Mouse (Mus musculus) c-Kit-positive CD71-negative TER-119-negative erythroid progenitor cells, embryonic 14.5 days (primary cell): ENCODE results near the gene Syn3.

Experiments used
- DNase-seq: peaks from one replicate; pipeline ENCODE4 v3.0.0-alpha.2; 2013; ENCODE audit warnings: low read depth

Syn3 gene

DNA sequence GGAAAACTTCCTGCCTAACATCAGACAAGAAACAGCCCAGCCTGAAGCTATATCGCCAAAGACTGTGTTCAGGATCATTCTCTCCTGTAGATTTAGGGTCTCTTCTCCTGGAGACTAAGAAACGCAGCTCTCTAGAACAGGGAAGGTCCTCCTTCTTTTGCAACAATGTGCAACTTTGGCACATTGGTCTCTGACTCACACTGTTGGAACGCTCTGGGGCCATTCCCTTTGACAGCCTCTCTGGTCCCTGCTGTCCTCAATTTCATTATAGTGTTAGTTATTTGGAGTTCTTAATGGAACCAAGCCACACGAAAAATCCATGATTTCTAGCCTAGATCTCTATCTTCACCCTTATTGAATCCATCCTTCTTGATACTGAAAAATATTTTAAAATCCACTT lies 191.5 kb downstream of the Syn3 start:
- DNase-seq = no peak

DNA sequence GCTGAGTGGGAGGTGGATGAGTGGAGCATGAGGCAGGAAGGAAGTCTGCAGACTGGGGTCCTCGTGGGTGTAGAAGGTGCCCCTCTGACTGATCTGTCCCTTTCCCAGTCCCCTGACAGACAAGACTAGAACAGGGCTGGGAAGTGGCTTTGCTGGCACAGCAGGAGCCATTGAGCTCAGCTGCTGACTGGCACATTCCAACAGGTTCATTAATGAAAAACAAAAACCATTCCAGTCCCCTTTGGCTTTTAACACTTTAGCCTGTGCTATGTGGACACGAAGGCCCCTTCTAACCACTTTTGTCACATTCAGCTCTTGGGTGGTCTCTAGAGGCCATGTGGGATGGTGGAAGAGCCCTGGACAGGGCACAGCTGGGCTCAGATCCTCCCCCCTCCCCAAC lies 194.1 kb downstream of the Syn3 start:
- no peak for DNase-seq

DNA sequence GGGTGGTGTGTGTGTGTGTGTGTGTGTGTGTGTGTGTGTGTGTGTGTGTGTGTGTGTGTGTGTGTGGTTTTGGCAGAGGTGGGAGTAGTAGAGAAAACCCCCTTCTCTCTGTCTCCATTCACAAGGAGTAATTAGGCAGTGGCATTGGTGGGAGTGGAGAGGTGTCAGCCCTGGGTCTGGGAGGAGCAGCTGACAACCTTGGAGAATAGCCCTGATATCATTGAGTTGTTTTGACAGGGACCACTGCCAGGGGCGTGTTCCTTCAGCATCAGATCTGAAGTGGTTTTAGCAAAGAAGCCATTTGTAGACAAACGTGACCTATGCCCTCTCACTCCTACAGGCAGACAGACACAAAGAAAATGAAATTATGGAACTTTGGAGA lies 195.2 kb downstream of the Syn3 start:
- DNase-seq = no peak

DNA sequence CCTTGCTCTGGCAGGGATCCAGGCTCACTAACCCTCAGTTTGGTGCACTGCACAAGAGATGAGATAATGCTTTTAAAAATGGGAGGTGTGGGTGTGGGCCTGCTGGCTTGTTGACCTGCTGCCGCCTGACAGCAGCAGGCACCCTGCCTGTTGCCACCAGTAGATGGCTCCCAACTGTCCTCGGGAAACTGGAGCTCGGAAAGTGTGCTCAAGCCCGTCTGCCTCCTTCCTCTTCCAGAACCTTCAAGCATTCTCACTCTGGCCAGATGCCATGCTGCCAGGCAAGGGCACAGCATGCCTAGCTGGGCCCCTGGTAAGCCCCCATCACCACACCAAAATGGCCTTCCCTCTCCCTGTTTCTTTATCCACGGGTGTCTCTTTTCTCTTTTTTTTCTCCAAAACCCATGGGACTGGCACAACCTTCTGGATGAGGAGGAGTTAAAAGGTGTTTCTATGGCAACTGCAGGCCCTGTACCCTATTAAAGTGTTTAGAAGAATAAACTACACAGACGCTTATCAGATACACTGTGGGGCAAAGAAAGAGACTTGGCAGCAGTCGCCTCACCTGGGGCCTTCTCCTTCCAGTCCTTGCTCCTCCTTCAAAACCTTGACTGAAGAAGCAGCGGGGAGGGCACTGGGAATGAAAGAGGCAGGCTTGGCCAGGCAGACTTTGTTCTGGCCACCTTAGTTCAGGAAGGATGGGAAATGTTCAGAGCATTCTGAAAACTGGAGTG lies 195.8 kb downstream of the Syn3 start:
- peak; percentile 42 for DNase-seq

DNA sequence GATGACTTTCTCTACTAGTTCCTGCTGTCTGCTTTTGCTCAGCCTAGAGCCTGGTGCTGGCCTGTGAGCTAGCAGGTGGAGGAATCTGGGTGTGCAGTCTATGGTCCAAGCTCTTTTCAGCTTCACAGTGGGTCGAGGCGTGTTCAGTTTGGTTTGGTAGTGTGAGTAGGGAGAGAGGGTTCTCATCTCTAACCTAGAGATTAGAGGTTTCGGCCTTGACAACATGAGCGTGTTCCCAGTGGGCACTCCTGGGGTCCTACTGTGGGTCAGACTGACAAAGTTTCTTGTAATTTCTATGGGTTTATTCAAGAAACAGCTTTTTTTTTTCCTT lies 196.4 kb downstream of the Syn3 start:
- no peak for DNase-seq

DNA sequence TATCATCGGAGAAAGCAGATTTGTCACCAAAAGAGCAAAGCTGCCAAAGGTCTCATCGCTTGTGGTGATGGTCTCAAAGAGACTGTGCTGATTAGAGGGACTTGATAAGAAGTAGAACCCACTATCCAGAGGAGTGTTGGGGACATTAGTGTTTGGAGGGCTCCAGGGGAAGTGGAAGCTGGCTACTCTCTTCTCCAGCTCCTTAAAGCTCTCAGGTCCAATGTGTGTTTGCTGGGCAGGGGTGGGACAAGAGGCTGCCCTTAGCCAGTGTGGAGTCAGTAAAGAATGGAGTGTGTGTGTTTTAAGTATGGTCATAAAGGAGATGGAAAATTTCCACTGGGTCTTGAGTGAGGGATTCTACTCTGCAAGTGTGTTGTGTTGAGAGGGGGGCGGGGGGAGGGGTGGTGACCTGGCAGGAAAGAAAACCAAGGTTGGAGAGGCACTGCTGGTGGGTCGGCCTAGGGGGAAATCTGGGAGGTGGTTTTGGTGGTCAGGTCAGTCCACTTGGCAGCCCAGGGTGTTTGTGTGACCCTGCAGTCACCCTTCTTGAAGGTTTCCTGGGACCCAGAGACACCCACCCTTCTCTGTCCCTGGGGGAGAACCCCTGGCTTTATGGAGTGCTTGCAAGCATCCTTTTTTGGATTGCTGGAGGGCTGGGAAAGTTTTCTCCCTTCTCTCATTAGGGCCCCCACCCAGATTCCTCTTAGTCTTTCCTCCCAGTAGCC lies 196.9 kb downstream of the Syn3 start:
- DNase-seq = no peak

DNA sequence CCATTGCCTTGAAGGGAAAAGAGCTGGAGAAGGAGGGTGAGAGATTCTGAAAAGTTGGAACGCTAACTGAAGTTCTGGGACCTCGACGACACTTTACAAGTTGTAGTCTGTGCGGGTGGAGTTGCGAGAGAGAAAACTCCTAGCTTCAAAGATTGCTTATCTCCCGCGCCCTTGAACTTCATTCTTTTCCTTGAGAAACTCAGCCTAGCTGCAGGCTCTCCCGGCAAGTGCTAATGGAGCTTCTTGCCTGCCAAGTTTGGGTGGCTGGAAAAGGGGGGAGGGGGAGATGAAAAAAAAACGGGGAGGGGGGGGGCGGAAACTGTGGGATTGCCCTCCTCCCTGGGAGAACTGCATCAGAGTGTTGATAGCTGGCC lies 197.6 kb downstream of the Syn3 start:
- DNase-seq = no peak

DNA sequence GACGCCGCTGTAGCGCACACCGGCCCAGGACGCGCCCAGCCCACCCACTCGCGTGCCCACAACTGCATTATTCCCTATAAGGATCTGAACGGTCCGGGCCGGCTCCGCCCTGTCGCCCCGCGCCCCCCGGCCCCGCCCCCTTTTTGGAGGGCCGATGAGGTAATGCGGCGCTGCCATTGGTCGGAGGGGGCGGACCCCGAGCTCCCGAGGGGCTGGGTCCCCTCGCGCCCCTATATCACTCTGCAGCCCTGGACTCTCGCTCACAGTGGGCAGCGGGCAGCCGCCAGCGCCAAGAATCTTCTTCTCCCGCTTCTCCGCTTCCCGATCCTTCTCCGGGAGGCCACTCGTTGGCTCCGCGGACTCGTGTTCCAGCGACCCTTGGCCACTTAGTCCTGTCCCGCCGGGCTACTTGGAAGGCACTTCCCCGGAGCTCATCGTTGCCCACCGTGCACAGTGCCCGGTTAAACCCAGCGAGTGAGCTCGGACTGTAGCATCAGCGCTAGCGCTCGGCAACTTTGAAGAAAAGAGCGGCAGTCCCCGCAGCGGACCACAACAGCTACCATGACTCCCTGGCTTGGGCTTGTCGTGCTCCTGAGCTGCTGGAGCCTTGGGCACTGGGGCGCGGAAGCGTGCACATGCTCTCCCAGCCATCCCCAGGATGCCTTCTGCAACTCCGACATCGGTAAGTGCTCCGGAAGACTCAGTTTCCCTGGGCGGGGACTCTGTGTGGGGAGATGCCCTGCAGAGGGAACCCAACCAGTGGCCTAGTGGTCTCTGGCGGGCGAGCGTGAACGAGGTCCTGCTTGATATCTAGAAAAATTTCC lies 198.2 kb downstream of the Syn3 start, which contains the start of gene Timp3:
Gene Timp3 (plus strand): TSS at position 80 of the 824 bp plus-strand sequence.
- no peak for DNase-seq

DNA sequence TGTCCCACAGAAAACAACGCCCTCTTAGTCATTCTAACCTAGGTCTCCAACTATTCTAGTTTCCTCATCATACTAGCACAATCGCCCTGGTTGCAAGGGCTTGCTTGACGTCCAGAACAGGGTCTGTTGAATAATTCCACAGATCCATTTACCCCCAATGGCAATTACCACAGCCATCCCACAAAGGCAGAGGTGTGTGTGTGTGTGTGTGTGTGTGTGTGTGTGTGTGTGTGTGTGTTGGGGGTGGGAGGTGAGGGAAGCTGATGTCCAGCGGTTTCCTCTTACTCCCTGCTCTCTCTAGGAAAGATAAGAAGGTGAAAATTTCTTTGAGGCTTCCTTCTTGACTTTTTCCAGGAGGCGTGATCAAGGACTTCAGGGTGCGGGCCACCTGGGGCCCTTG lies 198.9 kb downstream of the Syn3 start:
- DNase-seq = no peak

DNA sequence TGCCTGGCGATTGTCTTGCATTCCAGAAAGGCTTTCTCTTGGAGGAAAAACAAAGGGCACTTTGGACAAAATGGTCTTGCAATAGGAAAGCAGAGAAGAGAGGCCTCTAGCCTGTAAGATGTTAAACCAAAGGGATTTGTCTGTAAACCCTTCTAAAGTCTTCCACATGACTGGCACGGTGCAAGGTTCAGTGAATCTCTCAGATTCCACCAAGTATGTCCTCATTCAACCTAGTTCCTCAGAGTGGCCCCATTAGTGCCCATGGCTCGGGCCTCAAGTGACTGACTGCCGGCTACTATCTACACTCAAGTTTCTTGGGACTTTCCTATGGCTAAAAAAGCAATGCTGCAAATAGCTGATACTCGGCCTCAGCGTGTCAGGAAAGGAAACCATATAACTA lies 200.4 kb downstream of the Syn3 start:
- DNase-seq = no peak

DNA sequence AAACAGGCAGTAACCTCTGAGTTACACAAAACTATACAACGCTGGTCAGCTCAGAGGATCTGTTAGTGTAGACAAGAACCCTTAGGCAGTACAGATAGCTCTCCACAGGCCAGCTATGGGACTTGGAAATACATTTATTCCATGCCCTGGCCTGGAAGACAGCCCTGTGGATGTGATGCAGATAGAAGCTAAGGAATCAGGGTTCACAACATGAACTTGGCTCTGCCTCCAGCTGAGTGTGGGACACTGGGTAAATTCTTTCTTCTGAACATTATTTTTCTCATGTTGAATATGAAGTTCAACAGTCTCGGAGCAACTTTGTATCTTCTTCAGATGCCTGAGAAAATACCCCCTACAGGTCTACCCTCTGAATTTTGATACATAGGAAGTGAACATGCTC lies 201.4 kb downstream of the Syn3 start:
- no peak for DNase-seq

DNA sequence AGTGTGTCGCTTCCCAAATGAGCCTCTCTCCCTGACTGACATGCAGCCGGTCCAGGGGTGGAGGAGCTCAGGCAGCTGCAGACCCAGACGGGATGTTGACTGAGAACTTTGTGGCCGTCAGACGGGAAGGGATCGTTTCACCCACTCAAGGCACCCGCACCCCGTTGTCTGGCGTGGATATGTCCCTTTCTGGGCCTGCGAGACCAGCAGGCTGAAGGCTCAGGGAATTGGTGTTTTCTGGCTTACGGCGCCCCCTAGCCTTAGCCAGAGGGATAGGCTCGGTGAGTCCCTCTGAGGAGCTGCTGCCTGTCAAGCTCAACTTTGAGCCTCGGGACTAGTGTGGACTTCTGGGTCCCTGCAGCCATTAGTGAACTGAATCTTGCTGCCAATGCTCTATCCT lies 202.6 kb downstream of the Syn3 start:
- DNase-seq = peak; percentile 53

DNA sequence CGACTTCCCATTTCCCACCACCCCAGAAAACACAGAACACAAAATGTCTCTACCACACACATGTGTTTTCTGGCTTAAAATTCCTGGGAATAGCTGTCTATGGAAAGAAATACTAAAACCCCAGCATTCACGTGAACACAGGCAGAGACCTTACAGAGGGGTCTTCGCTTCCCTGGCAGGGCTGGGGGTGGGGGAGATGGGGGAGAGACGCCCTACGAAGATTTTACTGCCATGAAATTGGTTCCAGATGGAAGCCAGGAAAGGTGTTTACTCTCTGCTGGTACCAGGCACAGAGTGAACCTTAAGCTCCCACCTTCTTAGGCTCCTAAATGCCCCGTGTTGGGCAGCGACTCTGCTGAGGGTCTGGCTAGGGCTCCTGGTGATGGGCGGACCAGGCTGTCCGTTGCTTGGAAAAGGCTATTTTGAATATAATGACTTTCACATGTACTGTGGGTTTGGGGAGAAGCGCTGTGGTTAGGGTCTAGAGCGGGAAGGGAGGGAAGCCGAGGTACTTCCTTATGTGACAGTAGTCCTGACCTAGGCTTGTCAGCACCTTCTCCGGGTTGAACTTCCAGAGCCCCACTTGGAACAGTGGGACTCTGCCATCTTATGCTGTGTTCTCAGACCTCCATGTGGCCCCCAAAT lies 203.1 kb downstream of the Syn3 start:
- no peak for DNase-seq

DNA sequence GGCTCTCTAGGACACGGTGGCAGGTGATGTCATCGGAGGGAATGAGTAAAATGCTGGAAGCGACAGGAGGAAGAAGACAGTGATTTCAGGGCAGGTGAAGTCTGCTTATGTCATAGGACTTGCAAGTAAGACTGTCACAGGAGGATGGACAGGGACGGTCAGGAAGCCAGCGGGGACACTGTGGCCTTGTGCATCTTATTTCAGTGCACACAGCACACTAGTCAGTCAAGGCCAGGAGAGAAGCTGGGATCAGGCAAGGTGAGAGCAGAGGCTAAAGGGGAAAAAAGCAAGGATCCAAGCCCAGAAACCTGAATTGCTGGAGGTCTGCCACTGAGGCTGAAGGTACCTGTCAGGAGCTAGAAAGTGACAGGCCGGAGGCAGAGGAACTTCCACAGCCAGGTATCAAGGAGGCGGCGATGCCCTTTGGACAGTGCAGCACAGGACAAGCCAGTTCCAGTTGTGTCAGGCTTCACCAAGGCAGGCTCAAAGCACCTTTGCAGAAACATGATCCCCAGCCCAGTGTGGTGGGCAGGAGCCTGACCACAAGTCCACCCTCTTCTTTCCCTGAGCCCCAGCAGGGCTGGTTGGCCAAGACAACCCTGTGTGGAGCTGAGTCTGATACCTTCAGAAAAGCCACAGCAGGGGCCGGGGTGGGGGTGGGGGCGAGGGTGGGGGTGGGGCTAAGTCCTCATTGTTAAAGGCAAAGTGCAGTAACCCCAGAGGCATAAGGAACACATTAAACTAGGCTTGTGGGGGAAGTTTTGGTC lies 203.9 kb downstream of the Syn3 start:
- no peak for DNase-seq

DNA sequence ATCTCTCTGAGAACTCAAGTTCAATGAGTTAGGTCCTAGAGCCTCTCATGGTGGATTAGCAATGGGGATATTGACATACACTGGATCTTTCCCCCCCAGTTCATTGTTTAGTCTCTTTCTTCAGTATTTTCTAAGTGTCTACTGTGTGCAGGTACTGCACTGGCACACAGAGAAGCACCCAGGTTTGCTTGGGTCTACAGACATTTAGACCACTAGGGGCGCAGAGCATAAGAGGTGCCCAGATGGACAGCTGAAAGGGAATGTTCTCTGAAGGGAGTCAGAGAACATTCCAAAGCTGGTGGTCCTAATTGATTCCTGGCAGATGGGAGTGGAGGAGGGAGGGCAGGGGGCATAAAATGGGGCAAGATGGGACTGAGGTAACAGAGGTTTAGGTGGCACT lies 204.8 kb downstream of the Syn3 start:
- no peak for DNase-seq

DNA sequence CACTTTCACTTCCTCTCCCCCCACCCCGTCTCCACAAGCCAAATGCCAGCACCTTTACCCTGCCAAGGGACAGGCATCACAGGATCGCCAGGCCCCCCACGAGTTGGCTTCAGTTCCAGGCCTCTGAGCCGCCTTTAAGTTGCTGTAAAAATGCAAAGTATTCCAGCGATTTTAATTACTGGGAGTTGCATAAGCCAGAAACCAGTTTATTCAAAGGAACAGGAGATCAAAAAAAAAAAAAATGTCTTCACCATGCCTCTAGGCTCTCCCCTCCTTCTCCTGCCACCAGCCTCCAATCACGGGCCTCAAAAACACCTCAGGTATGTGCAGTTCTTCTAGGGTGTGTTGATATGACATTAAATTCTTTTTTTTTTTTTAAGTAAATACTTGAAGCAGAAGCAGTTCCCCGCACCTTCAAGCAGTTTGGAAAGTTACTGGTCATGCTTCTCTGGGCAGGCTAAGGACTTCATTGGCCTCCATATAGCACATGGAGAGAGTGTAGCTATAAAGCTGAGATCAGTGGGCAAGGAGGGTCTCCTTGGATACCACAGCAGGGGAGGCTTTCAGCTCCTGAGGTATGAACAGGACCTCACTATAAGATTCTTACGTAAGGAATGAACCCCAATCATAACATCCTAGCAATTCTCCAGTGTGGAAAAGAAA lies 208.5 kb downstream of the Syn3 start:
- DNase-seq = no peak

DNA sequence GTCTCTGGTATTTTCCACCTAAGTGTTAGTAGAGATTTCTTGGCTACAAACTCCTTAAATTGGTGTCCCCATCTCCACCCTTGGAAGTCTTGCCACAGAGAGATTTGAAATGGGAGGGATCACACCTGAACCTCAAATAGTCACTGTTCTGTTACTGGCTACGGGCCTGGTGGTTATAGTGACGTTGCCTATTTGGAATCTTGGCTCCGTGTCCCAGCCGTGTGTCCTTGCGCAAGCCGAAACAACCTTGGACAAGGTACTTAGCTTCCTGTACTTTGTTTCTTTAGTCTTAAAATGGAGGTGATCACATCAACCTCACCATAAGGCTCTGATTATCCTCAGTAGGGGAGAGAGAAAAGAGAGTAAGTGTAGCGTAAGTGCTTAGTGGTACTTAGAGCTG lies 212.2 kb downstream of the Syn3 start:
- no peak for DNase-seq

DNA sequence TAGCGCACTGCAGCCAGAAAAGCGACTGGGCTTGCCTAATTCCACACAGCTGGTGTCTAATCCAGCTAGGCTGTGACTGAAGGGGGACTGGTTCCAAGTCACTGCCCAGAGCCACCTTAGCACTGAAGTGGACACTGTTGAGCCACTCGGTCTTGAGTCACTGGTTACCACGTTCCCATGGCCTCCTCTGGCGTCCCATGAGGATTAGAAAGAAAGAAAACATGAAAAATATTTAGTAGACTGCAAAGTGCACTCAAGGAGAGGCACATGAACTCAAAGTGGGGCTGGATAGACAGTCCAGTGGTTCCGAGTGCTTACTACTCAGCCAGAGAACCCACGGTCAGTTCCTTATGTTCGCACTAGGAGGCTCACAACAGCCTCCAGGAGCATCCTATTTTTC lies 217.5 kb downstream of the Syn3 start:
- no peak for DNase-seq

DNA sequence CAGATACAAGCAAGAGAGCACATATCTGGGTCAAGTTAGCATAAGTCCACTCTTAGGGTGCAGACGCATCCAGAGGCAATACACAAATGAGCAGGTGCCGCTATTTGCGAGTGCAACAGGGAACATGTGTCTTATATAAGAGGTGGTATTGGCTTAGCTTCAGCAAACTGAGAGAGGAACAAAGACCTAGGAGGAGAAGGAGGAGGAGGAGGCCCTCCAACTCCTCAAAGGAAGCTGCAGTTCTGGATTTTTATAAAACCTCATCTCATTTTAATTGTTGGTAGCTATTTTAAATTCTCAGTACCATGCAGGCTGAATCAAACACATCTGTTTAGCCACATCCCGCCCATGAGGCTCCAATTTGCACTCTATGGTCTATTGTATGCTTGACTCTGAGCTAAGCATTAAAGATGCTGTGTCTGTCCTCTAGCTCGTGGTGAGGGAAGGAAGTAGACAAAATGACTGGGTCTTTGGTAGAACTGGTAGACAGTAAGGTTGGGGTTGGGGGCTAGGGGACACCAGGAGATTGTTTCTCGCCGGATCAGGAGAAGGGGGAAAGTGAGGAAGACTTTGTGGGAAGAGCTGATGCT lies 219.0 kb downstream of the Syn3 start:
- no peak for DNase-seq

DNA sequence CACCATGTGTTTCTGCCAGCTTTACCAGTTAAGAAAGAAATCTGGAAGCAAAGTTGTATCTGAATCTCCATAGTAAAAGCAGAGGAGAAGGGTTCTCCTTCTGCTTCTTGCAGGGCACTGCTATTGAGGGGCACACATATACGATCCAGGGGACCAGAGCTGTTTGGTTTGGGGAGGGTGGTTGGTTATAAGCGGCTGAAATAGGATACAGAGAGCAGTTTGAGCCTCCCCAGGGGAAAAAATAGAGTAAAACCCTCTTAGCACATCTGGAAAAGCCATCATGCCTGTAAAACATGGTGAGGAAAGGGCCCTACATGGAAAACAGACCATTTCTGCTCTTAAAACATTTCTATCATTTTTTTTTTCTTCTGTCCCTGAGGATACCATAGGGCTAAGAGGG lies 220.2 kb downstream of the Syn3 start:
- DNase-seq = no peak

DNA sequence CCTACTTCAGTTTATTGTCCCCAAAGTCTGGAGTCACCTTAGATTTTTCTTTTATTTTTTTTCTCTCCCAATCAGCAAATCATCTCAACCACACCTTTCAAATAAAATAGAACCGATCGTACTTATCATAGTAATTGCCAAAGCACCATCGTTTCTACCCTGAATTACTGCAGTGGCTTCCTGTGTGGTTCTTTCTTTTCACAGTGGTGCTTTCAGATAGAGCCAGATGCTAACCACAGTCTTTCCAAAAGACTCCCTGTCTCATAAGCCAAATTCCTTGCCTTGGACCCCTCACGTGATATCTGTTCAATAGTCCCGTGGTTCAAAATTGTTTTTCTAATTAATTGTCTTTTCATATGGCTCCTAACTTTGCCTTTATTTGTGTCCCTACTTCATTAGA lies 221.4 kb downstream of the Syn3 start:
- DNase-seq = no peak
